Mouse (Mus musculus) lung, embryonic 16.5 days (tissue): ENCODE results near the gene Gcm2. TPM values are rescaled to one million over a fixed set of nuclear protein-coding genes. Genes with fewer than 3 reads are reported as not detected.

Source experiments
- ATAC-seq: fragments of 200-750 bp; cut with Nextera tagmentation; 2 replicates; pipeline ENCODE4 v1.8.0; 2017; ENCODE audit warnings: low read depth, mild to moderate bottlenecking, moderate library complexity
- H3K27ac ChIP-seq: fragments of 300-500 bp; sonication (generic); 2 replicates; pipeline ENCODE4 v1.5.1; 2014; ENCODE audit warnings: mild to moderate bottlenecking, control low read depth, low read length
- H3K27me3 ChIP-seq: fragments of 300-500 bp; sonication (generic); 2 replicates; pipeline ENCODE4 v1.6.1; 2014; ENCODE audit warnings: low read depth, low read length, mixed read lengths; ENCODE audit not compliant: control insufficient read depth, insufficient read depth
- H3K36me3 ChIP-seq: fragments of 300-500 bp; sonication (generic); 2 replicates; pipeline ENCODE4 v1.6.1; 2014; ENCODE audit warnings: low read length; ENCODE audit not compliant: control insufficient read depth, insufficient read depth
- H3K4me1 ChIP-seq: fragments of 300-500 bp; sonication (generic); replicated peaks from 2 replicates; pipeline ENCODE4 v1.6.1; 2014; ENCODE audit warnings: low read length, mixed read lengths; ENCODE audit not compliant: control insufficient read depth, insufficient read depth
- H3K4me2 ChIP-seq: fragments of 300-500 bp; sonication (generic); 2 replicates; pipeline ENCODE4 v1.6.1; 2014; ENCODE audit warnings: low read depth, low read length, control low read depth
- H3K4me3 ChIP-seq: fragments of 300-500 bp; sonication (generic); 2 replicates; pipeline ENCODE4 v1.5.1; 2014; ENCODE audit warnings: mild to moderate bottlenecking, low read length, control low read depth
- H3K9ac ChIP-seq: fragments of 300-500 bp; sonication (generic); 2 replicates; pipeline ENCODE4 v1.6.1; 2014; ENCODE audit warnings: low read length, control low read depth
- H3K9me3 ChIP-seq: fragments of 300-500 bp; sonication (generic); 2 replicates; pipeline ENCODE4 v1.6.1; 2016; ENCODE audit warnings: low read length; ENCODE audit not compliant: control insufficient read depth
- WGBS: fragments of 180-500 bp; shearing (Covaris S2); extraction: QIAGEN DNeasy Blood & Tissue Kit; methylation state at CpG from one replicate; pipeline ENCODE4 v1.1.7; 2014; 5-methylcytosine and 5-hydroxymethylcytosine counted together
- polyA plus RNA-seq: library from polyadenylated mRNA; unstranded; fragments of >200 nt; fragmentation: Nextera tagmentation; extraction: Ambion mirVana; gene quantifications from 2 replicates; pipeline ENCODE4 v1.2.1, GENCODE M21; 2015

Gcm2 gene
- not detected in 2 replicates for polyA plus RNA-seq

- no peak within 1 kb of the TSS for H3K9ac ChIP-seq
- ATAC-seq = no peak
- no peaks in the 10 kb centered on the region for H3K4me1 ChIP-seq
- WGBS = 86% methylated on average over 2 of the region's 3 CpGs
- H3K4me3 ChIP-seq = no peak within 1 kb of the TSS
- H3K27me3 ChIP-seq = peaks cover 5% of the 10 kb centered on the region; the same call in 1 of the 2 replicates
- H3K36me3 ChIP-seq = no peaks in the 10 kb centered on the region
- H3K27ac ChIP-seq = no peak within 1 kb of the TSS
- H3K4me2 ChIP-seq = no peak within 1 kb of the TSS
- H3K9me3 ChIP-seq = no peaks in the 10 kb centered on the region
Measured at GRCm38 (mm10) chr13:41110935-41111334, at the start of gene Gcm2. Gcm2 (minus strand) TSS chr13:41111035.

GRCm38 (mm10) chr13:41158426-41158825 is 47.6 kb upstream of the Gcm2 start:
- Histone ChIP-seq H3K9me3 (no peaks in the 10 kb centered on the region), H3K27ac (no peak overlapping the region), H3K9ac (no peak overlapping the region), H3K27me3 (no peaks in the 10 kb centered on the region), H3K4me2 (no peak overlapping the region), H3K4me1 (no peaks in the 10 kb centered on the region), H3K36me3 (no peaks in the 10 kb centered on the region), H3K4me3 (no peak overlapping the region)
- no peak for ATAC-seq
- WGBS = 59% methylated on average over 5 of the region's 5 CpGs

- Histone ChIP-seq H3K9me3 (no peaks in the 10 kb centered on the region), H3K27ac (no peak overlapping the region), H3K4me2 (no peak overlapping the region), H3K4me3 (no peak overlapping the region), H3K27me3 (no peaks in the 10 kb centered on the region), H3K9ac (no peak overlapping the region), H3K4me1 (no peaks in the 10 kb centered on the region), H3K36me3 (no peaks in the 10 kb centered on the region)
- 66% methylated on average over 11 of the region's 11 CpGs for WGBS
- no peak for ATAC-seq
Measured at GRCm38 (mm10) chr13:41153146-41153545, 42.3 kb upstream of the Gcm2 start.

GRCm38 (mm10) chr13:41146271-41146670 is 35.4 kb upstream of the Gcm2 start:
- Histone ChIP-seq H3K4me1 (no peaks in the 10 kb centered on the region), H3K27me3 (no peaks in the 10 kb centered on the region), H3K4me3 (no peak overlapping the region), H3K36me3 (no peaks in the 10 kb centered on the region), H3K4me2 (no peak overlapping the region), H3K9ac (no peak overlapping the region), H3K27ac (no peak overlapping the region), H3K9me3 (no peaks in the 10 kb centered on the region)
- no peak for ATAC-seq
- 78% methylated on average over 10 of the region's 10 CpGs for WGBS

GRCm38 (mm10) chr13:41145433-41145970 is 34.7 kb upstream of the Gcm2 start:
- H3K36me3 ChIP-seq = no peaks in the 10 kb centered on the region
- H3K4me2 ChIP-seq = no peak overlapping the region
- no peak overlapping the region for H3K4me3 ChIP-seq
- no peak for ATAC-seq
- H3K27me3 ChIP-seq = no peaks in the 10 kb centered on the region
- no peak overlapping the region for H3K27ac ChIP-seq
- WGBS = 57% methylated on average over 6 of the region's 6 CpGs
- no peak overlapping the region for H3K9ac ChIP-seq
- H3K4me1 ChIP-seq = no peaks in the 10 kb centered on the region
- H3K9me3 ChIP-seq = no peaks in the 10 kb centered on the region

GRCm38 (mm10) chr13:41134901-41135300 is 24.1 kb upstream of the Gcm2 start:
- H3K9ac ChIP-seq = no peak overlapping the region
- H3K4me3 ChIP-seq = no peak overlapping the region
- WGBS = 3% methylated on average over 6 of the region's 6 CpGs
- no peaks in the 10 kb centered on the region for H3K9me3 ChIP-seq
- H3K27ac ChIP-seq = no peak overlapping the region
- H3K4me1 ChIP-seq = no peaks in the 10 kb centered on the region
- no peak overlapping the region for H3K4me2 ChIP-seq
- ATAC-seq = no peak
- H3K27me3 ChIP-seq = no peaks in the 10 kb centered on the region
- H3K36me3 ChIP-seq = no peaks in the 10 kb centered on the region

- Histone ChIP-seq H3K4me1 (no peaks in the 10 kb centered on the region), H3K36me3 (no peaks in the 10 kb centered on the region), H3K9me3 (no peaks in the 10 kb centered on the region), H3K4me3 (no peak overlapping the region), H3K27ac (no peak overlapping the region), H3K9ac (no peak overlapping the region), H3K27me3 (no peaks in the 10 kb centered on the region), H3K4me2 (no peak overlapping the region)
- no peak for ATAC-seq
- WGBS = 82% methylated on average over 8 of the region's 8 CpGs
Measured at GRCm38 (mm10) chr13:41129061-41129460, 18.2 kb upstream of the Gcm2 start.

- Histone ChIP-seq H3K4me3 (no peak overlapping the region), H3K27me3 (no peaks in the 10 kb centered on the region), H3K4me1 (no peaks in the 10 kb centered on the region), H3K27ac (no peak overlapping the region), H3K36me3 (no peaks in the 10 kb centered on the region), H3K4me2 (no peak overlapping the region), H3K9me3 (no peaks in the 10 kb centered on the region), H3K9ac (no peak overlapping the region)
- WGBS = 84% methylated on average over 8 of the region's 8 CpGs
- no peak for ATAC-seq
Measured at GRCm38 (mm10) chr13:41128326-41128725, 17.5 kb upstream of the Gcm2 start.

GRCm38 (mm10) chr13:41123666-41124225 is 12.9 kb upstream of the Gcm2 start:
- Histone ChIP-seq H3K36me3 (no peaks in the 10 kb centered on the region), H3K9me3 (no peaks in the 10 kb centered on the region), H3K27ac (no peak overlapping the region), H3K4me3 (no peak overlapping the region), H3K27me3 (no peaks in the 10 kb centered on the region), H3K9ac (no peak overlapping the region), H3K4me2 (no peak overlapping the region), H3K4me1 (no peaks in the 10 kb centered on the region)
- 85% methylated on average over 6 of the region's 6 CpGs for WGBS
- no peak for ATAC-seq
